Mouse (Mus musculus): ENCODE data around the gene Scgb1b29.
"Not testable (repeated sequence)": the region's sequence is repeated elsewhere in the genome, so short reads cannot be mapped to it uniquely, and the experiment has no call there.

Gene Scgb1b29

DNA sequence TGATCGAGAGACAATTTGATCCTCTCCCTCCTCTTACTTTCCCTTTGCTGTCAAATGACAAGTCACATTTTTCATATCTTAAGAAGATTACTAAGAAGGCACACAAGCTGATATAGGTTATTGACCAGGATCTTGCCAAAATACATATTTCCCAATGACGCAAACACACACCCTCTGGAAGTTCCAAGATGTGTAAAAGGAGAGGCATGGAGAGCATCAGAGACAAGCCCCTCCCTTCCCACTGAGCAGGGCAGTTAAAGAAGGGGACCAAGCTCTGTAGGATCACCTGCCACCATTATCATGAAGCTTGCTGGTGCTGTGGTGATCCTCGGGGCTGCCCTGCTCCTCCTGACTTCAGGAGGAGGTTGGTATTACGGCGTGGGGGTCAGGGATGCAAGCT, at the start of gene Scgb1b29:
Scgb1b29 (plus strand) TSS at position 301 of the 400 bp plus-strand sequence.
- DNase-seq (ENCODE audit: low read depth), result not testable (repeated sequence)

DNA sequence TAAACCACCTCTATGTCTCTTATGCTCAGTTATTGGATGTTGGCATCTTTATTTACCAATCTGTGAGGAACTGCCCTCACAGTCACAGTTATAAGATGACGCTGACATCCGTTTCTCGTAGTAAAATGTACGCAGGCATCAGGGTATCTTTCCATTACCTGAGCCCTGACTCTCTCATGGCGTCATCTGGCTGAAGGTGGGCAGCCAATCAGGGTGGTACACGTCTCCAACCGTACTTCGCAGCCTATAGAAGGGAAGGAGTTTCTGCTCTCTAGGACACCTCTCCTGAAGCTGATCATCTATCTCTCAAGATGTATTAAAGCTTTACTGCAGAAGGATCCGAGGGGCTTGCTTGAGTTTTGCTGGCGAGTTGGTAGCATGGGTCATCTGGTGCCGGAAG, 12.7 kb upstream of the Scgb1b29 start:
- DNase-seq (ENCODE audit: low read depth), result not testable (repeated sequence)

Measured in fibroblast of lung, adult 2 months (primary cell).